Mouse (Mus musculus) megakaryocyte, embryonic 14.5 days (primary cell): Measurements from ENCODE around the gene Tbc1d2b.

ENCODE experiments used
- FLI1 ChIP-seq: IDR thresholded peaks from 2 replicates; pipeline ENCODE4 v1.6.1; 2012; ENCODE audit warnings: low read length, inconsistent platforms, mixed read lengths
- GATA1 ChIP-seq: IDR thresholded peaks from 3 replicates; pipeline ENCODE4 v1.6.1; 2012; ENCODE audit warnings: mixed read lengths, low read length, inconsistent platforms, borderline replicate concordance

GRCm38 (mm10) chr9:90315662-90316061, 45.1 kb upstream of the Tbc1d2b start:
- TF ChIP-seq GATA1 (no peak), FLI1 (no peak)
